8 mouse cellular contexts compared by ENCODE assay signal in genomic region chr17:22866421-22866844, GRCm38 (mm10). TPM values are rescaled to one million over a fixed set of nuclear protein-coding genes. Genes with fewer than 3 reads are reported as not detected.
DNase-seq lines count a peak whose midpoint lies in the region; ATAC-seq and TF ChIP-seq lines count a peak whose summit lies in the region.

No protein-coding gene starts in this region.

- peaks cover 15% of the 10 kb centered on the region for H3K36me3 ChIP-seq in kidney, postnatal 0 days (ENCODE audit: insufficient read depth, low read length)
- peaks cover 37% of the 10 kb centered on the region for H3K36me3 ChIP-seq in E14TG2a.4 (ENCODE audit: insufficient read depth, low read length)
- peaks cover 41% of the 10 kb centered on the region for H3K36me3 ChIP-seq in hindbrain, embryonic 10.5 days
- peaks cover 19% of the 10 kb centered on the region for H3K36me3 ChIP-seq in lung, embryonic 15.5 days

- no peaks in the 10 kb centered on the region for H3K27me3 ChIP-seq in kidney, postnatal 0 days (ENCODE audit: insufficient read depth, low read length)
- H3K27me3 ChIP-seq in E14TG2a.4 (ENCODE audit: insufficient read depth, low read length): no peaks in the 10 kb centered on the region
- no peaks in the 10 kb centered on the region for H3K27me3 ChIP-seq in hindbrain, embryonic 10.5 days (ENCODE audit: insufficient read depth, poor library complexity, severe bottlenecking)
- H3K27me3 ChIP-seq in lung, embryonic 15.5 days: no peaks in the 10 kb centered on the region

- H3K9ac ChIP-seq in kidney, postnatal 0 days (ENCODE audit: low read depth, low read length): peak overlapping the region; percentile 80
- H3K9ac ChIP-seq in lung, embryonic 15.5 days: peak overlapping the region; percentile 69

- DNase-seq in kidney, postnatal 0 days (ENCODE audit: low spot score): no peak
- no peak for DNase-seq in kidney, postnatal 10 days
- DNase-seq in c-Kit-positive CD71-positive TER-119-positive erythroid progenitor cells, embryonic 14.5 days (ENCODE audit: low spot score): peak; percentile 38
- no peak for DNase-seq in hindbrain, embryonic 10.5 days (ENCODE audit: low spot score)
- peak; percentile 61 for DNase-seq in retina, embryonic 14.5 days (ENCODE audit: low spot score)
- DNase-seq in left cerebral cortex, adult 8-10 months (ENCODE audit: low spot score in 2 of 2): no peak

- TF ChIP-seq CTCF in kidney, postnatal 0 days (IDR thresholded peaks at IDR 0.05; ENCODE audit: low read depth): no peak
- TF ChIP-seq CTCF in E14TG2a.4 (conservative IDR thresholded peaks at IDR 0.05; ENCODE audit: low read length): no peak

- H3K4me2 ChIP-seq in kidney, postnatal 0 days (ENCODE audit: low read length): peak overlapping the region; percentile 66
- H3K4me2 ChIP-seq in lung, embryonic 15.5 days: peak overlapping the region; percentile 54

- peak overlapping the region; percentile 87 for H3K4me3 ChIP-seq in kidney, postnatal 0 days (replicated peaks; ENCODE audit: low read depth, low read length)
- peak overlapping the region; percentile 90 for H3K4me3 ChIP-seq in E14TG2a.4 (replicated peaks; ENCODE audit: low read length)
- peak overlapping the region; percentile 80 for H3K4me3 ChIP-seq in hindbrain, embryonic 10.5 days
- H3K4me3 ChIP-seq in lung, embryonic 15.5 days: peak overlapping the region; percentile 75

- no peaks in the 10 kb centered on the region for H3K9me3 ChIP-seq in kidney, postnatal 0 days (replicated peaks; ENCODE audit: low read length)
- no peaks in the 10 kb centered on the region for H3K9me3 ChIP-seq in E14TG2a.4 (ENCODE audit: low read length)
- 0 out of 2 replicates have a peak, but pooled peaks cover 1% of the 10 kb centered on the region for H3K9me3 ChIP-seq in hindbrain, embryonic 10.5 days
- no peaks in the 10 kb centered on the region for H3K9me3 ChIP-seq in lung, embryonic 15.5 days

- WGBS in kidney, postnatal 0 days: under 1% methylated on average over 10 of the region's 10 CpGs
- 4% methylated on average over 10 of the region's 10 CpGs for WGBS in hindbrain, embryonic 10.5 days
- WGBS in lung, embryonic 15.5 days: 1% methylated on average over 10 of the region's 10 CpGs

- H3K27ac ChIP-seq in kidney, postnatal 0 days: peak overlapping the region; percentile 92
- peak overlapping the region; percentile 93 for H3K27ac ChIP-seq in hindbrain, embryonic 10.5 days
- H3K27ac ChIP-seq in lung, embryonic 15.5 days: peak overlapping the region; percentile 89

- ATAC-seq in kidney, postnatal 0 days (replicated peaks; ENCODE audit: low FRiP score, low read depth): peak; percentile 17; the same call in 1 of the 2 replicates
- ATAC-seq in lung, embryonic 15.5 days (ENCODE audit: borderline replicate concordance, extremely low read depth, low FRiP score, low TSS enrichment): peak; percentile 13; the same call in 1 of the 2 replicates

- peaks cover 8% of the 10 kb centered on the region for H3K4me1 ChIP-seq in kidney, postnatal 0 days (replicated peaks; ENCODE audit: insufficient read depth, low read length)
- peaks cover 18% of the 10 kb centered on the region for H3K4me1 ChIP-seq in E14TG2a.4 (replicated peaks; ENCODE audit: low read depth, low read length)
- peaks cover 12% of the 10 kb centered on the region for H3K4me1 ChIP-seq in hindbrain, embryonic 10.5 days (replicated peaks)
- H3K4me1 ChIP-seq in lung, embryonic 15.5 days: peaks cover 7% of the 10 kb centered on the region

RNA-seq across cellular contexts. Expression of gene Zfp945, which starts 0.5 kb away (rescaled TPM):
- polyA plus RNA-seq in kidney, postnatal 0 days (2015; fragmentation: Nextera tagmentation; extraction: Ambion mirVana): 24.2 and 27.2 TPM in 2 replicates
- polyA plus RNA-seq in hindbrain, embryonic 10.5 days (2016; fragmentation: Nextera tagmentation; extraction: Ambion mirVana): 14.0 and 16.9 TPM in 2 replicates
- polyA plus RNA-seq in lung, embryonic 15.5 days (2015; fragmentation: Nextera tagmentation; extraction: Ambion mirVana): 18.4 and 19.7 TPM in 2 replicates
- 10 to 100 TPM; 13.6 to 16.7 (median 15.5) TPM for total RNA-seq in left cerebral cortex, adult 8-10 months (2022)

Comparison
In these comparisons a context has a peak if more than half of its experiments do, and no peak if none do; other contexts are left out.
1. DNase-seq: peak in c-Kit-positive CD71-positive TER-119-positive erythroid progenitor cells, embryonic 14.5 days (single experiment) and retina, embryonic 14.5 days (single experiment); none in kidney, postnatal 0 days (single experiment), kidney, postnatal 10 days (single experiment), hindbrain, embryonic 10.5 days (single experiment) and left cerebral cortex, adult 8-10 months (0 of 2).
2. Peak in every context shown above with its lines, with median percentiles within 50 percentile points of each other: H3K27ac ChIP-seq and H3K4me3 ChIP-seq.